Mouse (Mus musculus) C2C12 (cell line): ENCODE results near the gene Glcci1.

Experiments used
- CEBPB ChIP-seq: IDR thresholded peaks from one replicate; pipeline ENCODE4 v1.6.1; 2011; ENCODE audit warnings: low read depth, mild to moderate bottlenecking, control low read depth, moderate library complexity
- CTCF ChIP-seq: IDR thresholded peaks from one replicate; pipeline ENCODE4 v1.5.1; 2011; ENCODE audit not compliant: control insufficient read depth, insufficient read depth, insufficient read length
- FOSL1 ChIP-seq: IDR thresholded peaks from one replicate; pipeline ENCODE4 v1.8.0; 2011; ENCODE audit warnings: mild to moderate bottlenecking, low read length; ENCODE audit not compliant: poor library complexity, insufficient read depth, severe bottlenecking
- MAX ChIP-seq: IDR thresholded peaks from one replicate; pipeline ENCODE4 v1.6.1; 2011; ENCODE audit warnings: mild to moderate bottlenecking, control low read depth
- MYOD1 ChIP-seq: IDR thresholded peaks from one replicate; pipeline ENCODE4 v1.6.1; 2011; ENCODE audit warnings: low read depth; ENCODE audit not compliant: control insufficient read depth, insufficient read length
- MYOG ChIP-seq: IDR thresholded peaks from one replicate; pipeline ENCODE4 v1.6.1; 2011; ENCODE audit not compliant: control insufficient read depth, insufficient read length; ENCODE audit errors: extremely low read depth
- USF1 ChIP-seq: IDR thresholded peaks from one replicate; pipeline ENCODE4 v1.6.1; 2011; ENCODE audit warnings: low read depth, mild to moderate bottlenecking, control low read depth, moderate library complexity

DNA sequence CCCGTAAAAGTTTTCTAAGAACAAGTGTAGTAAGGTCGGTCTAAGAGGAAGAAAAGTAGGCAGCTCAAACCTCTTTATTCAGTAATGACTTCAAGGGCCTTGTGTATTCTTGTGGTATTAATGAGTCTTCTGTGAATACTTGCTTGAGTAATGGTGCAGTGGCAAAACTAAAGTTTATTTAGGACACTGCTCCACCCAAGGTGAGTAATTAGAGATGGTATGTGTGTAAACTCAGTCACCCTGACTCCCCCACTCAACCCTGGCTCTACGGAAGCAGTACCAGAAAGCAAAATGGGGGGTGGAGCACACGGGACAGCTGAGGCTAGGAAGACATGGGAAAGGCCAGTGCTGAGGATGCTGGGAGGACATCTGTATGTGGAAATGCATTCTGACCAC is 13.6 kb upstream of the Glcci1 start:
- TF ChIP-seq CTCF: no peak
- TF ChIP-seq MAX: no peak
- no peak for TF ChIP-seq USF1
- TF ChIP-seq MYOD1: no peak
- no peak for TF ChIP-seq FOSL1
- no peak for TF ChIP-seq CEBPB
- TF ChIP-seq MYOG: no peak
